9 mouse cellular contexts compared by ENCODE assay signal in genomic region chr11:97499865-97500719, GRCm38 (mm10). TPM values are rescaled to one million over a fixed set of nuclear protein-coding genes. Genes with fewer than 3 reads are reported as not detected.
DNase-seq lines count a peak whose midpoint lies in the region; ATAC-seq and TF ChIP-seq lines count a peak whose summit lies in the region.
"Had no signal": no experiment of that assay in that cellular context is flagged by ENCODE, and none has a peak within 500 bp of the region (broad histone marks: within the 10 kb centered on the region; RNA-seq: fewer than 3 reads in every experiment).

TSS of gene 4933428G20Rik (minus strand) at chr11:97500340.

- H3K9me3 ChIP-seq in lung, embryonic 15.5 days = no peaks in the 10 kb centered on the region
- no peaks in the 10 kb centered on the region for H3K9me3 ChIP-seq in limb, embryonic 12.5 days

- TF ChIP-seq CTCF in lung, adult 2 months (IDR thresholded peaks at IDR 0.05; ENCODE audit: insufficient read depth, low read length) = no peak
- TF ChIP-seq CTCF in small intestine, adult 2 months (IDR thresholded peaks at IDR 0.05; ENCODE audit: extremely low read depth, insufficient read length, insufficient replicate concordance, low read depth, low read length) = no peak

- no peak within 1 kb of the TSS for H3K27ac ChIP-seq in lung, embryonic 15.5 days
- no peak within 1 kb of the TSS for H3K27ac ChIP-seq in limb, embryonic 12.5 days
- no peak within 1 kb of the TSS for H3K27ac ChIP-seq in small intestine, adult 2 months (ENCODE audit: insufficient read depth, low read depth, low read length)

- H3K4me3 ChIP-seq in lung, embryonic 15.5 days = peak within 1 kb of the TSS; percentile 20
- no peak within 1 kb of the TSS for H3K4me3 ChIP-seq in lung, adult 2 months (replicated peaks; ENCODE audit: extremely low read depth, low read depth, low read length)
- H3K4me3 ChIP-seq in limb, embryonic 12.5 days (replicated peaks) = peak within 1 kb of the TSS; percentile 45
- peak within 1 kb of the TSS; percentile 26 for H3K4me3 ChIP-seq in small intestine, adult 2 months (ENCODE audit: low read depth, low read length)

- H3K4me2 ChIP-seq in lung, embryonic 15.5 days = peak within 1 kb of the TSS; percentile 54
- H3K4me2 ChIP-seq in limb, embryonic 12.5 days = peak within 1 kb of the TSS; percentile 74

- no peak within 1 kb of the TSS; the same call in 1 of the 2 replicates for H3K9ac ChIP-seq in lung, embryonic 15.5 days
- peak within 1 kb of the TSS; percentile 50 for H3K9ac ChIP-seq in limb, embryonic 12.5 days (replicated peaks)

- TF ChIP-seq POLR2A in lung, adult 2 months (IDR thresholded peaks at IDR 0.05; ENCODE audit: borderline replicate concordance, extremely low read depth, low read depth, low read length) = no peak
- no peak for TF ChIP-seq POLR2A in small intestine, adult 2 months (IDR thresholded peaks at IDR 0.05; ENCODE audit: low read depth, low read length)

- peaks cover 11% of the 10 kb centered on the region for H3K4me1 ChIP-seq in lung, embryonic 15.5 days
- H3K4me1 ChIP-seq in lung, adult 2 months (ENCODE audit: control insufficient read depth, insufficient read depth, low read length) = no peaks in the 10 kb centered on the region
- peaks cover 22% of the 10 kb centered on the region for H3K4me1 ChIP-seq in limb, embryonic 12.5 days (replicated peaks)
- no peaks in the 10 kb centered on the region; the same call in 1 of the 2 replicates for H3K4me1 ChIP-seq in small intestine, adult 2 months (ENCODE audit: control insufficient read depth, insufficient read depth, insufficient read length, low read length)

- ATAC-seq in lung, embryonic 15.5 days (ENCODE audit: borderline replicate concordance, extremely low read depth, low FRiP score, low TSS enrichment) = peak; percentile 25; the same call in 1 of the 2 replicates
- ATAC-seq in limb, embryonic 12.5 days (ENCODE audit: insufficient number of reproducible peaks, insufficient read depth, low FRiP score, low TSS enrichment, low read depth) = no peak

- peaks cover 45% of the 10 kb centered on the region for H3K27me3 ChIP-seq in lung, embryonic 15.5 days
- peaks cover 67% of the 10 kb centered on the region for H3K27me3 ChIP-seq in limb, embryonic 12.5 days
- peaks cover 27% of the 10 kb centered on the region for H3K27me3 ChIP-seq in small intestine, adult 2 months (ENCODE audit: control insufficient read depth, insufficient read depth, low read length)

- H3K36me3 ChIP-seq in lung, embryonic 15.5 days = peaks cover 38% of the 10 kb centered on the region
- peaks cover 37% of the 10 kb centered on the region for H3K36me3 ChIP-seq in limb, embryonic 12.5 days
- 0 out of 2 replicates have a peak, but pooled peaks cover 2% of the 10 kb centered on the region for H3K36me3 ChIP-seq in small intestine, adult 2 months (ENCODE audit: control insufficient read depth, insufficient read depth, low read length)

- 18% methylated on average over 72 of the region's 88 CpGs for WGBS in lung, embryonic 15.5 days
- 76% methylated on average over 86 of the region's 88 CpGs for WGBS in lung, adult 2 months
- WGBS in limb, embryonic 12.5 days = 8% methylated on average over 63 of the region's 88 CpGs
- 56% methylated on average over 88 of the region's 88 CpGs for WGBS in small intestine, adult 2 months

- peak; percentile 32 to 42 for DNase-seq in cerebellum, postnatal 14 days
- DNase-seq in cerebellum, adult 8-10 months = no peak
- DNase-seq in lung, adult 2 months = no peak
- no peak for DNase-seq in gastrocnemius, postnatal 4 days (ENCODE audit: low spot score in 2 of 2)
- DNase-seq in lung, postnatal 14 days = no peak

RNA-seq across cellular contexts. Expression of gene 4933428G20Rik, which starts in this region (rescaled TPM):
- 0.70 and 0.87 TPM in 2 replicates for polyA plus RNA-seq in lung, embryonic 15.5 days (2015; fragmentation: Nextera tagmentation; extraction: Ambion mirVana)
- polyA plus RNA-seq in lung, adult 2 months (2012; rRNA removed) = 0.08 TPM in 1 of 2 replicates, not detected in the other
- 0.36 and 1.4 TPM in 2 replicates for polyA plus RNA-seq in limb, embryonic 12.5 days (2016; fragmentation: Nextera tagmentation; extraction: Ambion mirVana)
- not detected in 2 replicates for polyA plus RNA-seq in small intestine, adult 2 months (2012; rRNA removed)
- total RNA-seq in gastrocnemius, postnatal 4 days (2021) = not detected
- polyA plus RNA-seq: large intestine, adult 2 months had no signal

Comparison
In these comparisons a context has a peak if more than half of its experiments do, and no peak if none do; other contexts are left out.
1. DNase-seq: peak in cerebellum, postnatal 14 days (2 of 2); none in cerebellum, adult 8-10 months (single experiment), lung, adult 2 months (single experiment), gastrocnemius, postnatal 4 days (0 of 2) and lung, postnatal 14 days (single experiment).
2. Peak in ATAC-seq, H3K4me3 ChIP-seq and H3K4me2 ChIP-seq in lung, embryonic 15.5 days; RNA of the gene not detected or under 1 TPM.